Mouse (Mus musculus): ENCODE measurements at regions not wholly inside any gene's neighbourhood (a gene's known extent, or its start where the extent isn't known, plus 50 kb on each side); places are given as distances from the start of the nearest gene placed in this dataset.

DNA sequence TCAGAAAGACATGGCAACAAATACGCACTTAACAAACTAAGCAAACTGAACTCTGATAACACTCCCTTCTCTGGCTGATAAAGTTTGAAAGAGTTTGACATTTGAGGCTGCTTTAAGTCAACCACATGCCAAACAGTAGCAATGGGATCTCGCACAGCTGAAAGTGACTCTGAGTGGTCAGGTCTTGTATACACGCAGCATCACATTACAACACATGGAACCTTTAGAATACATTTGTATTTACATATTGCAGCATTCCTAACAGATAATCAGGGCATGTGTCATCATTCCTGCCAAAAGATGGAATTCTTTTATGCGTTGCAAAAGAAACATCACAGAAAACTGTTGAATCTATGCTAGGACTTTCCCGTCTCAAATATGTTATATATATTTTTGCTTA is 251.5 kb downstream of the Hdgfl1 start:
- Histone ChIP-seq H3K9ac (ENCODE audit: low read depth, low read length) (no peak overlapping the region), H3K36me3 (ENCODE audit: control insufficient read depth, insufficient read depth, low read length) (no peaks in the 10 kb centered on the region), H3K79me2 (replicated peaks; ENCODE audit: control insufficient read depth, insufficient read depth, low read length) (no peaks in the 10 kb centered on the region), H3K4me1 (ENCODE audit: control insufficient read depth, insufficient read depth, low read length) (no peaks in the 10 kb centered on the region), H3K4me3 (no peak overlapping the region), H3K27me3 (ENCODE audit: control insufficient read depth, insufficient read depth, low read length) (no peaks in the 10 kb centered on the region), H3K27ac (no peak overlapping the region)
- DNase-seq, result no peak
- intact Hi-C loops (cut with DNase I), result no loop called here
- whole genome bisulfite sequencing, result 78% methylated on average over 5 of the region's 5 CpGs
- TF ChIP-seq CTCF (IDR thresholded peaks at IDR 0.05), result no peak
- no peak for TF ChIP-seq POLR2A (IDR thresholded peaks at IDR 0.05; ENCODE audit: insufficient read depth, low read depth, low read length)
- no peak for TF ChIP-seq EP300 (IDR thresholded peaks at IDR 0.05; ENCODE audit: insufficient read depth, low read depth, low read length)

DNA sequence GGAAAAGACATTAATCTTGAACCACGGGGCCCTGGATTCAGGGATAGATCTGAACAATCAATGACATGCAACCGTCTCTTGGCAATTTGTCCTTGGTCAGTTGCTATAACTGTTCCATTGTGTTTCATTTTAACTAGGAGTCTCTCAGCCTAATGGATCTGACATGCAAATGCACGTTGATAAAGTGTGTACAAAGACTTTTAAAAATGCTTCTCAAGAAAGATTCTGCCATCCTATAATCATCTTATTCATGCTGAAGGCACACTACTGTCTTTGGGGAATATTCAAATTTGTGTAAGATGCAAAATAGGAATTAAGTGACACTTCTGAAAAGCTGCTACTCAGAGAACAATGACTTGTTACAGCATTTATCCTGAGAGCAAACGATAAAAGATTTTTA is 252.3 kb downstream of the Hdgfl1 start:
- no peaks in the 10 kb centered on the region for H3K79me2 ChIP-seq (replicated peaks; ENCODE audit: control insufficient read depth, insufficient read depth, low read length)
- no peak overlapping the region for H3K9ac ChIP-seq (ENCODE audit: low read depth, low read length)
- H3K4me3 ChIP-seq, result no peak overlapping the region
- no peaks in the 10 kb centered on the region for H3K27me3 ChIP-seq (ENCODE audit: control insufficient read depth, insufficient read depth, low read length)
- intact Hi-C loops (cut with DNase I), result no loop called here
- TF ChIP-seq POLR2A (IDR thresholded peaks at IDR 0.05; ENCODE audit: insufficient read depth, low read depth, low read length) (no peak), CTCF (IDR thresholded peaks at IDR 0.05) (no peak), EP300 (IDR thresholded peaks at IDR 0.05; ENCODE audit: insufficient read depth, low read depth, low read length) (no peak)
- no peak for DNase-seq
- no peak overlapping the region for H3K27ac ChIP-seq
- H3K4me1 ChIP-seq (ENCODE audit: control insufficient read depth, insufficient read depth, low read length), result no peaks in the 10 kb centered on the region
- no peaks in the 10 kb centered on the region for H3K36me3 ChIP-seq (ENCODE audit: control insufficient read depth, insufficient read depth, low read length)
- 65% methylated on average over 4 of the region's 4 CpGs for WGBS

DNA sequence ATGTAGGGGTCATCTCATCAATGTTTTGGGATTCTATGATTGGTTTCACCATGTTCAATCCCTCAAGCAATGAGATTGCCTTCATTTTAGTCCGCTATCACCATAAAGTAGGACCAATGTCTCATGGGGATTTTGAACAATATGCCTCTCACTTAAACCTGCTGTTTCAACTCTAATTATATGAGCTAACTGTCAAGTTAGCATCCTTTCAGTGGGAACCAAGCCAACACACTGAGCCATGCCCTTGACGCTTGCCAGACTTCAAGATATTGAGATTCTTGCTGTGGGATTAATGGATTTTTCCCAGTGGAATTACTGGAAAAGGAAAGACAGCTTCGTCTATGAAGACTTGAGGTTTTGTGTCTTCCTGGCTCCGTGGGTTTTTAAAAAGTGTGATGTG is 259.5 kb downstream of the Hdgfl1 start:
- no peaks in the 10 kb centered on the region for H3K79me2 ChIP-seq (replicated peaks; ENCODE audit: control insufficient read depth, insufficient read depth, low read length)
- no peaks in the 10 kb centered on the region for H3K27me3 ChIP-seq (ENCODE audit: control insufficient read depth, insufficient read depth, low read length)
- H3K4me3 ChIP-seq, result no peak overlapping the region
- TF ChIP-seq CTCF (IDR thresholded peaks at IDR 0.05), result no peak
- no peak for TF ChIP-seq EP300 (IDR thresholded peaks at IDR 0.05; ENCODE audit: insufficient read depth, low read depth, low read length)
- no peak for TF ChIP-seq POLR2A (IDR thresholded peaks at IDR 0.05; ENCODE audit: insufficient read depth, low read depth, low read length)
- WGBS, result 49% methylated on average over 4 of the region's 4 CpGs
- DNase-seq, result no peak
- H3K27ac ChIP-seq, result no peak overlapping the region
- intact Hi-C loops (cut with DNase I), result no loop called here
- no peaks in the 10 kb centered on the region for H3K4me1 ChIP-seq (ENCODE audit: control insufficient read depth, insufficient read depth, low read length)
- no peak overlapping the region for H3K9ac ChIP-seq (ENCODE audit: low read depth, low read length)
- no peaks in the 10 kb centered on the region for H3K36me3 ChIP-seq (ENCODE audit: control insufficient read depth, insufficient read depth, low read length)

DNA sequence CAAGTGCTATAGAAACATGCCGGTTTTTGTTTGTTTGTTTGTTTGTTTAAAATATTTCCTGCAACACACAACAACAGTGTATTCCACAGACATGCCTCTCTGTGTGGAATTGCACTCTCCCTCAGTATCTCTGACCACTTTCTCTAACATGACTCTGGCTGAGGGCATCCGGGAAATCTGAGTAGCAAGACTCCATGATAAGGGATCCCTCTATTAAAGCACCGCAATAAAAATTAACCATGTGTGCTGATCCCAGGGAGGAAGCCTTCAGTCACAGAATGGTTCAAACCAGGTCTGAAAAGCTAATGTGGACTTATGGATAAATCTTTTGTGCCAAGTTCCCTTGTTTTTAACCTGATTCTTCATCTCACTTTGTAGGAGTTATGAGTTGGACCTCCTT is 260.1 kb downstream of the Hdgfl1 start:
- H3K36me3 ChIP-seq (ENCODE audit: control insufficient read depth, insufficient read depth, low read length), result no peaks in the 10 kb centered on the region
- 76% methylated on average over 3 of the region's 3 CpGs for WGBS
- no peak overlapping the region for H3K27ac ChIP-seq
- DNase-seq, result no peak
- H3K27me3 ChIP-seq (ENCODE audit: control insufficient read depth, insufficient read depth, low read length), result no peaks in the 10 kb centered on the region
- TF ChIP-seq POLR2A (IDR thresholded peaks at IDR 0.05; ENCODE audit: insufficient read depth, low read depth, low read length) (no peak), EP300 (IDR thresholded peaks at IDR 0.05; ENCODE audit: insufficient read depth, low read depth, low read length) (no peak), CTCF (IDR thresholded peaks at IDR 0.05) (no peak)
- H3K4me3 ChIP-seq, result no peak overlapping the region
- H3K9ac ChIP-seq (ENCODE audit: low read depth, low read length), result no peak overlapping the region
- intact Hi-C loops (cut with DNase I), result no loop called here
- no peaks in the 10 kb centered on the region for H3K4me1 ChIP-seq (ENCODE audit: control insufficient read depth, insufficient read depth, low read length)
- no peaks in the 10 kb centered on the region for H3K79me2 ChIP-seq (replicated peaks; ENCODE audit: control insufficient read depth, insufficient read depth, low read length)

DNA sequence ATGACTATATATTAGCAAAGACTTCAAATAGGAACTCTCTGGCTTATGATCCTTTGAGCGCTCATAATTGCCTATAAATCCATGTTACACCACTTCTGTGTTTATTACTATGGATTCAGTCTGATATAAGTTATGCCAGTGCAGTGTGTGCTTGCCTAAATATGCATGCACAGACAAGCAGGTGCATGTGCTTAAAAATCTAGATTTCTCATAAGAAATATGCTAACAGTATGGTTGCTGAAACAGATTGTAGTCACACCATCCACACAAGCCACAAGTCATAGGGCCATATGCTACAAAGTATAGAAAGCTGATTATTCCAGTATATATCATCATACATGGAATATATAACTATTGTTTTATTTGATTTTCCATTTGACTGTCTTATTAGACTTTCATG is 266.2 kb downstream of the Hdgfl1 start:
- H3K9ac ChIP-seq (ENCODE audit: low read depth, low read length), result no peak overlapping the region
- H3K4me3 ChIP-seq, result no peak overlapping the region
- TF ChIP-seq CTCF (IDR thresholded peaks at IDR 0.05) (no peak), POLR2A (IDR thresholded peaks at IDR 0.05; ENCODE audit: insufficient read depth, low read depth, low read length) (no peak), EP300 (IDR thresholded peaks at IDR 0.05; ENCODE audit: insufficient read depth, low read depth, low read length) (no peak)
- no peak overlapping the region for H3K27ac ChIP-seq
- H3K27me3 ChIP-seq (ENCODE audit: control insufficient read depth, insufficient read depth, low read length), result no peaks in the 10 kb centered on the region
- WGBS, result 96% methylated on average over 1 of the region's 1 CpGs
- intact Hi-C loops (cut with DNase I), result no loop called here
- no peak for DNase-seq
- no peaks in the 10 kb centered on the region for H3K36me3 ChIP-seq (ENCODE audit: control insufficient read depth, insufficient read depth, low read length)
- no peaks in the 10 kb centered on the region for H3K79me2 ChIP-seq (replicated peaks; ENCODE audit: control insufficient read depth, insufficient read depth, low read length)
- no peaks in the 10 kb centered on the region for H3K4me1 ChIP-seq (ENCODE audit: control insufficient read depth, insufficient read depth, low read length)

DNA sequence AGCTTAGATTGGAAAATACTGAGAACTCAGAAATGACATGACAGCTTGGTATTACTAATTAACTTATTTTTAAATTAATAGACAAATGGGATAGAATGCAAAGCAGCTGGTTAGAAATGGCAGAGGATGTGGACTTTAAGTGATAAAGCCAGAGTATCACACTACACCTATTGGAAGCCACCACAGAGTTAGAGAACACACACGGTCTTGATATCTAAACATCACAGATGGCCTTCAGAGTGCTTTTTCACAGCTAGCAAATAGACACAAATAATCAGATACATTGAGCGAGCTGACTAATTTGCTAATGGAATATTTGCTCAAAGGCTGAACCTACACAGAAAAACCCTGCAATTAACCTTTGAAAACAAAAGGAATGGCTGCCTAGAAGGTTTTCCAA is 272.9 kb downstream of the Hdgfl1 start:
- Histone ChIP-seq H3K4me3 (no peak overlapping the region), H3K36me3 (ENCODE audit: control insufficient read depth, insufficient read depth, low read length) (no peaks in the 10 kb centered on the region), H3K27ac (no peak overlapping the region), H3K79me2 (replicated peaks; ENCODE audit: control insufficient read depth, insufficient read depth, low read length) (no peaks in the 10 kb centered on the region), H3K4me1 (ENCODE audit: control insufficient read depth, insufficient read depth, low read length) (no peaks in the 10 kb centered on the region), H3K27me3 (ENCODE audit: control insufficient read depth, insufficient read depth, low read length) (no peaks in the 10 kb centered on the region), H3K9ac (ENCODE audit: low read depth, low read length) (no peak overlapping the region)
- WGBS, result 74% methylated on average over 2 of the region's 2 CpGs
- DNase-seq, result no peak
- intact Hi-C loops (cut with DNase I), result no loop called here
- TF ChIP-seq EP300 (IDR thresholded peaks at IDR 0.05; ENCODE audit: insufficient read depth, low read depth, low read length) (no peak), CTCF (IDR thresholded peaks at IDR 0.05) (no peak), POLR2A (IDR thresholded peaks at IDR 0.05; ENCODE audit: insufficient read depth, low read depth, low read length) (no peak)
